Mouse (Mus musculus) CD4-positive helper T cell, adult 2 months (primary cell): ENCODE results near the gene Ncapg.

Source experiments
- DNase-seq: peaks from one replicate; pipeline ENCODE4 v3.0.0-alpha.2; 2012; ENCODE audit warnings: low read depth, missing footprints, low spot score

Ncapg gene

DNA sequence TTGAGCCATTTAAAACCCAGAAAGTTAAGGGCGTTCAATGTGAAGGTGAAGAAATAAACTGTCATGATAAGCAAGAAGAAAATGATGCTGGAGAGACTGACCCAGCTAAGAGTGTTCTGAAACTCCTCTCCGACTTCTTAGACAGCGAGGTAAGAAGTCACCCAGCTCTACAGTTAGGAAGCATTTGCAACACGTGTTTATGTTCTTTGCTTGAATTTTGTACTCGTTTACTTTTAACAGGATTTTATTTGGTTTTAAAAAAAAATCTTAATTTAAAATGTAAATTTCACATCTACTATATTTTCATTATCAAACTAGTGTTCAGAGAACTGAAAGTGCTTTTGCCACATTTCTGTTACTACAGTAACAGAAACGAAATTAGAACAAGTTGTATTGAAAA lies 22.0 kb downstream of the Ncapg start:
- no peak for DNase-seq

GRCm38 (mm10) chr5:45706811-45707210 lies 37.1 kb downstream of the Ncapg start:
- DNase-seq, result no peak

- DNase-seq, result no peak
Measured at GRCm38 (mm10) chr5:45709653-45710052, 39.9 kb downstream of the Ncapg start.

- no peak for DNase-seq
Measured at GRCm38 (mm10) chr5:45718848-45719488, 49.2 kb downstream of the Ncapg start.

GRCm38 (mm10) chr5:45733751-45734150 lies 64.0 kb downstream of the Ncapg start:
- DNase-seq, result no peak

GRCm38 (mm10) chr5:45737911-45738310 lies 68.2 kb downstream of the Ncapg start:
- no peak for DNase-seq
